In the genomic region with DNA sequence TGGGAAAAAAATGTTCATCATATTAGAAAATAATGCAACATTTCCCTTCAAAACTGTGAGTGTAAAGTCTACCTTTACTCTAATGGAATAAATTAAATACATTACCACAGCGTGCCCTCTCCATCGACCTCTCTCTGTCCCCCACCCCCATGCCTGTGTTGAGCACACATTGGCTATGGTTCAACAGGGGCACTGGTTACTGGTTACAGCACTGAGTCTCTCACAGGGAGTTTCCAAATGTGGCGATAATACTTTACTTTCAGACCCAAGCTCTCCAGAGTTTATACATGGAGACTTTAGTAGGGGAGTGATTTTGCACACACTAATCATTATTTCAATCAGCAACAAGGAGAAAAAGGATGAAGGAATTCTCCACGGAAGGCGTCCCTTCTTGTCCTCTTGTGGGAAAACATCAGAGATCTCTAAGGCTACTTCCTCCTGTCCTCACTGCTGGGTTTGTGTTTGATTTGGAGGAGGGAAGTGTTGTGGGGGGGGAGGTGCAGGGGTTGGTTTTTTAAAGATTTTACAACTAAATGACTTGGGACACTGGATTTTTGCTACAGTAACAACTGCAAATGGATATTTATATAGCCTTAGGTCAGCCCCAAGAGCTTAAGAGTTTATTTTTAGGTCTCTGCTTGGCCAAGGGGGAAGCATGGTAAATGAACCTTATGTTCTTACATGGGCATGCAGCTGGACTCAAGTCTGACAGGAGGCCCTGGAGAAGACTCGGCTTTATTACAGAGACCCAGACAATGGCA, we compare ENCODE assay signal across 10 mouse cellular contexts.
DNase-seq lines count a peak whose midpoint lies in the region; ATAC-seq and TF ChIP-seq lines count a peak whose summit lies in the region.
"Had no signal": no experiment of that assay in that cellular context is flagged by ENCODE, and none has a peak within 500 bp of the region (broad histone marks: within the 10 kb centered on the region; RNA-seq: fewer than 3 reads in every experiment).

No protein-coding gene starts in this region.

- no peak overlapping the region for H3K4me3 ChIP-seq in lung, postnatal 0 days (ENCODE audit: low read depth, low read length)
- H3K4me3 ChIP-seq in heart, embryonic 12.5 days = no peak overlapping the region
- peak overlapping the region; percentile 36; the same call in 1 of the 2 replicates for H3K4me3 ChIP-seq in liver, adult 2 months (ENCODE audit: insufficient read depth, low read depth, low read length)

- H3K4me2 ChIP-seq in lung, postnatal 0 days (replicated peaks; ENCODE audit: low read depth, low read length) = peak overlapping the region; percentile 6
- 0 out of 2 replicates have a peak overlapping the region, but pooled peaks have one; percentile 19 for H3K4me2 ChIP-seq in heart, embryonic 12.5 days

- peak; percentile 10; the same call in 1 of the 2 replicates for TF ChIP-seq EP300 in lung, postnatal 0 days (IDR thresholded peaks at IDR 0.05)

- no peak overlapping the region for H3K9ac ChIP-seq in lung, postnatal 0 days (replicated peaks; ENCODE audit: low read depth)
- 0 out of 2 replicates have a peak overlapping the region, but pooled peaks have one; percentile 31 for H3K9ac ChIP-seq in heart, embryonic 12.5 days
- H3K9ac ChIP-seq in liver, adult 2 months (ENCODE audit: low read depth, low read length) = peak overlapping the region; percentile 46

- no peak for TF ChIP-seq CTCF in lung, postnatal 0 days (IDR thresholded peaks at IDR 0.05)
- TF ChIP-seq CTCF in liver, adult 2 months (IDR thresholded peaks at IDR 0.05; ENCODE audit: low read depth, low read length) = no peak

- peak overlapping the region; percentile 75 for H3K27ac ChIP-seq in lung, postnatal 0 days (ENCODE audit: low read length)
- H3K27ac ChIP-seq in heart, embryonic 12.5 days (ENCODE audit: poor library complexity, severe bottlenecking) = peak overlapping the region; percentile 94
- H3K27ac ChIP-seq in liver, adult 2 months (replicated peaks; ENCODE audit: insufficient read depth, low read depth, low read length) = peak overlapping the region; percentile 66

- H3K4me1 ChIP-seq in lung, postnatal 0 days (ENCODE audit: insufficient read depth, low read depth, low read length) = peaks cover 5% of the 10 kb centered on the region; the same call in 1 of the 2 replicates
- peaks cover 15% of the 10 kb centered on the region; the same call in 1 of the 2 replicates for H3K4me1 ChIP-seq in heart, embryonic 12.5 days (replicated peaks)
- H3K4me1 ChIP-seq in liver, adult 2 months (ENCODE audit: control insufficient read depth, insufficient read depth, low read length) = peaks cover 5% of the 10 kb centered on the region; the same call in 1 of the 2 replicates

- H3K9me3 ChIP-seq in lung, postnatal 0 days (ENCODE audit: low read length) = no peaks in the 10 kb centered on the region
- H3K9me3 ChIP-seq in heart, embryonic 12.5 days (replicated peaks) = no peaks in the 10 kb centered on the region

- H3K79me2 ChIP-seq in liver, adult 2 months (ENCODE audit: control insufficient read depth, insufficient read depth, low read length) = no peaks in the 10 kb centered on the region

- WGBS in lung, postnatal 0 days = 29% methylated on average over 6 of the region's 6 CpGs
- 36% methylated on average over 6 of the region's 6 CpGs for WGBS in heart, embryonic 12.5 days
- WGBS in liver, adult 2 months = 9% methylated on average over 6 of the region's 6 CpGs

- H3K36me3 ChIP-seq in lung, postnatal 0 days (ENCODE audit: insufficient read depth, low read length) = no peaks in the 10 kb centered on the region
- H3K36me3 ChIP-seq in heart, embryonic 12.5 days = no peaks in the 10 kb centered on the region
- no peaks in the 10 kb centered on the region for H3K36me3 ChIP-seq in liver, adult 2 months (ENCODE audit: control insufficient read depth, insufficient read depth, low read length)

- H3K27me3 ChIP-seq in lung, postnatal 0 days (replicated peaks; ENCODE audit: insufficient read depth, low read length) = no peaks in the 10 kb centered on the region
- no peaks in the 10 kb centered on the region for H3K27me3 ChIP-seq in heart, embryonic 12.5 days (replicated peaks)
- no peaks in the 10 kb centered on the region for H3K27me3 ChIP-seq in liver, adult 2 months (ENCODE audit: control insufficient read depth, insufficient read depth, low read length)
- H3K27me3 ChIP-seq: Patski had no signal

- ATAC-seq in lung, postnatal 0 days = peak; percentile 47
- peak; percentile 73 for ATAC-seq in heart, embryonic 12.5 days (ENCODE audit: insufficient number of reproducible peaks, low FRiP score)
- ATAC-seq: Patski had no signal

- peak; percentile 80 for DNase-seq in lung, postnatal 0 days (ENCODE audit: low spot score)
- DNase-seq in lung, postnatal 14 days = no peak
- DNase-seq in liver, adult 2 months (ENCODE audit: extremely low read depth, low read depth, low spot score) = peak; percentile 80
- DNase-seq in urinary bladder, postnatal 36 days (ENCODE audit: low spot score in 2 of 2) = no peak
- DNase-seq in urinary bladder, postnatal 25 days (ENCODE audit: low spot score) = no peak
- DNase-seq in layer of hippocampus, postnatal 25 days (ENCODE audit: extremely low spot score in 1 of 2, low spot score in 1 of 2) = no peak
- DNase-seq: right cerebral cortex, postnatal 14 days; thymus, postnatal 25 days had no signal

- TF ChIP-seq POLR2A in liver, adult 2 months (IDR thresholded peaks at IDR 0.05; ENCODE audit: extremely low read depth, insufficient read depth, low read length) = no peak

Comparison
In these comparisons a context has a peak if more than half of its experiments do, and no peak if none do; other contexts are left out.
1. DNase-seq: peak in lung, postnatal 0 days (single experiment) and liver, adult 2 months (single experiment); none in lung, postnatal 14 days (single experiment), urinary bladder, postnatal 36 days (0 of 2), urinary bladder, postnatal 25 days (single experiment) and layer of hippocampus, postnatal 25 days (0 of 2).
2. Peak in every context shown above with its lines, with median percentiles within 50 percentile points of each other: H3K27ac ChIP-seq.